Mouse (Mus musculus) neural tube, embryonic 13.5 days (tissue): ENCODE data around the gene Slc22a5. TPM values are rescaled to one million over a fixed set of nuclear protein-coding genes. Genes with fewer than 3 reads are reported as not detected.

Experiments
- ATAC-seq: fragments of 200-750 bp; cut with Nextera tagmentation; 2 replicates; pipeline ENCODE4 v1.8.0; 2017; ENCODE audit warnings: low read depth, mild to moderate bottlenecking, moderate TSS enrichment, moderate library complexity
- H3K27ac ChIP-seq: fragments of 300-500 bp; sonication (generic); replicated peaks from 2 replicates; pipeline ENCODE4 v1.5.1; 2015; ENCODE audit warnings: moderate library complexity, mild to moderate bottlenecking, inconsistent platforms
- H3K27me3 ChIP-seq: fragments of 300-500 bp; sonication (generic); 2 replicates; pipeline ENCODE4 v1.6.1; 2015; ENCODE audit warnings: mild to moderate bottlenecking, inconsistent platforms
- H3K36me3 ChIP-seq: fragments of 300-500 bp; sonication (generic); 2 replicates; pipeline ENCODE4 v1.6.1; 2015; ENCODE audit warnings: mild to moderate bottlenecking, inconsistent platforms
- H3K4me1 ChIP-seq: fragments of 300-500 bp; sonication (generic); replicated peaks from 2 replicates; pipeline ENCODE4 v1.6.1; 2015; ENCODE audit warnings: inconsistent platforms
- H3K4me2 ChIP-seq: fragments of 300-500 bp; sonication (generic); 2 replicates; pipeline ENCODE4 v1.6.1; 2015; ENCODE audit warnings: inconsistent platforms, mild to moderate bottlenecking, moderate library complexity
- H3K4me3 ChIP-seq: fragments of 300-500 bp; sonication (generic); 2 replicates; pipeline ENCODE4 v1.5.1; 2015; ENCODE audit warnings: mild to moderate bottlenecking, inconsistent platforms
- H3K9ac ChIP-seq: fragments of 300-500 bp; sonication (generic); 2 replicates; pipeline ENCODE4 v1.6.1; 2015; ENCODE audit warnings: moderate library complexity, mild to moderate bottlenecking, inconsistent platforms
- H3K9me3 ChIP-seq: fragments of 300-500 bp; sonication (generic); 2 replicates; pipeline ENCODE4 v1.6.1; 2016; ENCODE audit warnings: inconsistent platforms
- WGBS: fragments of 180-500 bp; shearing (Covaris S2); methylation state at CpG from one replicate; pipeline ENCODE4 v1.1.7; 2015; 5-methylcytosine and 5-hydroxymethylcytosine counted together
- polyA plus RNA-seq: library from polyadenylated mRNA; unstranded; fragments of >200 nt; fragmentation: Nextera tagmentation; extraction: Ambion mirVana; gene quantifications from 2 replicates; pipeline ENCODE4 v1.2.1, GENCODE M21; 2015

Slc22a5 gene
- polyA plus RNA-seq, 1 experiment from 2014 or later, result 9.3 TPM

GRCm38 (mm10) chr11:53902741-53903140, 11.3 kb upstream of the Slc22a5 start:
- no peak for ATAC-seq
- 94% methylated on average over 14 of the region's 14 CpGs for WGBS

DNA sequence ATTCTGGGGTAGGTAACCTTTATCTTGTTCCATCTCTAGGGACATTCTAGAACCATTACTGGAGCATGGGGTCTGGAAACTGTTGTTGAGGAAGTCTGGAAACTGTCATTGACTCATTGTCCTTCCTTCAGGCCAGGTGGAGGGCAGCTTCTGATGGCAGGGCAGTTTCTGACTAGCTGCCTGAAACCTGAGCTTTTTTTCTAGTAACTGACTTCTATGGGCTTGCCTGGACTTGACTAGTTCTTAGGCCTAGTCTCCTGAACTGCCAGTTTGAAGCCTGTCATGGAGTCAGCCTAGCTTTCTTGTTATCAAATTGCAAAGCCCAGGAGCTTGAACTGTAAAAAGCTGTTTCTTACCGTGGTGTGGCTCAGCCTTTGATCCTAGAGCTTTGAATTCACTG, 9.5 kb upstream of the Slc22a5 start:
- no peak for ATAC-seq
- Histone ChIP-seq H3K36me3 (no peaks in the 10 kb centered on the region), H3K9me3 (no peaks in the 10 kb centered on the region), H3K27me3 (no peaks in the 10 kb centered on the region), H3K4me3 (no peak overlapping the region), H3K9ac (no peak overlapping the region), H3K4me2 (no peak overlapping the region), H3K4me1 (no peaks in the 10 kb centered on the region), H3K27ac (no peak overlapping the region)
- WGBS, result 79% methylated on average over 1 of the region's 1 CpGs

More at GRCm38 (mm10) chr11:53902741-53903140, 11.3 kb upstream of the Slc22a5 start:
- Histone ChIP-seq H3K4me1 (no peaks in the 10 kb centered on the region), H3K4me3 (no peak overlapping the region), H3K9me3 (no peaks in the 10 kb centered on the region), H3K4me2 (no peak overlapping the region), H3K27me3 (no peaks in the 10 kb centered on the region), H3K36me3 (no peaks in the 10 kb centered on the region), H3K27ac (no peak overlapping the region), H3K9ac (no peak overlapping the region)

DNA sequence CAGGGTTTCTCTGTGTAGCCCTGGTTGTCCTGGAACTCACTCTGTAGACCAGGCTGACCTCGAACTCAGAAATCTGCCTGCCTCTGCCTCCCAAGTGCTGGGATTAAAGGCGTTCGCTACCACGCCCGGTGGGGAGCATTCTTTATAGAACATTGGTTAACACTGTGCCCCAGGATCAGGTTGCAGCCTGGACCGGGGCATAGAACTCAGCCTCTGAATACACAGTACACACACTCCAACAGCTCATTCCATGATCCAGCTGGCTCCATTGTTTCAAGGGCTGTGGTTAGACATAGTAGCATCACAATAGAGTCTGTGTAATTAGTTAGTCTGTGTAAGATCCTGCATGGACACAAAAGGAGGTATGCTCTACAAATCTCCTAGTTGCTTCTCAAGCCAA, 8.5 kb upstream of the Slc22a5 start:
- Histone ChIP-seq H3K9me3 (no peaks in the 10 kb centered on the region), H3K4me1 (no peaks in the 10 kb centered on the region), H3K36me3 (no peaks in the 10 kb centered on the region), H3K4me2 (no peak overlapping the region), H3K27me3 (no peaks in the 10 kb centered on the region), H3K9ac (no peak overlapping the region), H3K27ac (no peak overlapping the region), H3K4me3 (no peak overlapping the region)
- no peak for ATAC-seq
- 88% methylated on average over 6 of the region's 6 CpGs for WGBS

DNA sequence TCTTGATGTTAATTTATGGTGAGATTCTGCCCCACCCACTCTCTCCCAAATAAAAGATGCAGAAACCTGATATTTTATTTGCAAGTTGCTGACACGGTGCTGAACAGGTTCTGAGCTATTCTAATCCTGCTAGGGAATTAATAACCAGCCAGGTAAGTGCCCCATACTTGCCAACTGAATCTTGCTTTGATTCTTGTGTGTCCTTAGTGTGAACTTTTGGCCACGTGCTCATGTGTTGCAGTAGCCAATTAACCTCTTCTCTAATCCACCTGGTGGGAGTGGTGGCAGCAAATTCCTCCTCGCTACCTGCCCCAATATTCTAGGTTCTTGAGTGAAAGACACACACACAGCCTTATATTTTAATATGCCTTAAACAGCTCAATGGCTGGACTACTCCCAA, 7.5 kb upstream of the Slc22a5 start:
- ATAC-seq, result no peak
- 79% methylated on average over 3 of the region's 3 CpGs for WGBS

DNA sequence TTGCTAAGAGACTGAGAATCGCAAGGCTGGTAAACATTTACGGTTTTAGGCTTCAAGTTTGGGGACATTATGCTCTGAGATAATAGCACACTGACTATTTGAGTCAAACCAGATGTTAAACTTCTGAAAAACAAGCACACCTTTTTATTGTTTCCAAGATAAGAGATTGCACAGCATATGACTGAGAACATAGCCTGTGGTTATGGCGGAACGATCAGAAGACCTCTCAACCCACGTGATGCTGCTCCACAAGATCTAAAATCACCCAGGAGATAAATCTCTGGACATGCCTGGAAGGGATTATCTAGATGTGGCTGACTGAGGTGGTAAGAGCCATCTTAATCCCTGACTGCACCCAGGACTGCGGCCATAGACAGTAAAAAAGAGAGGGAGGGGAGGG, 5.5 kb upstream of the Slc22a5 start:
- 80% methylated on average over 6 of the region's 6 CpGs for WGBS
- no peak overlapping the region for H3K4me3 ChIP-seq
- no peak for ATAC-seq

More for the DNA sequence above, 7.5 kb upstream of the Slc22a5 start:
- no peak overlapping the region for H3K9ac ChIP-seq
- H3K4me3 ChIP-seq, result no peak overlapping the region
- no peak overlapping the region for H3K27ac ChIP-seq
- H3K4me2 ChIP-seq, result no peak overlapping the region
- H3K4me1 ChIP-seq, result no peaks in the 10 kb centered on the region
- H3K27me3 ChIP-seq, result no peaks in the 10 kb centered on the region
- no peaks in the 10 kb centered on the region for H3K9me3 ChIP-seq
- H3K36me3 ChIP-seq, result no peaks in the 10 kb centered on the region

DNA sequence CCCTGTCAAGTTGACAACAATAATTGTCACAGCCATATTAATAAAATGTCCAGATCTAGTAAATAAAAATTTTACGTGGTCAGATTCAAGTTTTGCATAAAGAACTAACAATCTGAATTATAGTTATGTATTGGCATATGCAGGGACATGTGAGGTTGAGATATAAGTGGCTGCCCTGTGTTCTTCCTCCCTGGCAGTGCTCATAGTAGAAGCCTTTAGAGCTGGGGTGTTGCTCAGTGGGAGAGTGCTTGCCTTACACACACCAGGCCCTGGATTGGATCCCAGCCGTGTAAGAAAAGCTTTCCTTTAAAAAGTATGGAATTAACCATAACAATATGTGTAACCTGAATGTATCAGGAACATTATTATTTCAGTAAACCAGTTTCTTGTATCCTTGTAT, 2.0 kb upstream of the Slc22a5 start:
- no peak overlapping the region for H3K4me3 ChIP-seq
- no peaks in the 10 kb centered on the region for H3K9me3 ChIP-seq
- no peak overlapping the region for H3K4me2 ChIP-seq
- peaks cover 26% of the 10 kb centered on the region for H3K4me1 ChIP-seq
- H3K27me3 ChIP-seq, result no peaks in the 10 kb centered on the region
- H3K9ac ChIP-seq, result no peak overlapping the region
- WGBS, result 71% methylated on average over 2 of the region's 2 CpGs
- no peaks in the 10 kb centered on the region for H3K36me3 ChIP-seq
- no peak for ATAC-seq
- no peak overlapping the region for H3K27ac ChIP-seq

More for the DNA sequence above, 5.5 kb upstream of the Slc22a5 start:
- no peak overlapping the region for H3K4me2 ChIP-seq
- no peak overlapping the region for H3K27ac ChIP-seq
- H3K4me1 ChIP-seq, result no peaks in the 10 kb centered on the region; the same call in 1 of the 2 replicates
- H3K9ac ChIP-seq, result no peak overlapping the region
- H3K9me3 ChIP-seq, result no peaks in the 10 kb centered on the region
- no peaks in the 10 kb centered on the region for H3K27me3 ChIP-seq
- no peaks in the 10 kb centered on the region for H3K36me3 ChIP-seq

DNA sequence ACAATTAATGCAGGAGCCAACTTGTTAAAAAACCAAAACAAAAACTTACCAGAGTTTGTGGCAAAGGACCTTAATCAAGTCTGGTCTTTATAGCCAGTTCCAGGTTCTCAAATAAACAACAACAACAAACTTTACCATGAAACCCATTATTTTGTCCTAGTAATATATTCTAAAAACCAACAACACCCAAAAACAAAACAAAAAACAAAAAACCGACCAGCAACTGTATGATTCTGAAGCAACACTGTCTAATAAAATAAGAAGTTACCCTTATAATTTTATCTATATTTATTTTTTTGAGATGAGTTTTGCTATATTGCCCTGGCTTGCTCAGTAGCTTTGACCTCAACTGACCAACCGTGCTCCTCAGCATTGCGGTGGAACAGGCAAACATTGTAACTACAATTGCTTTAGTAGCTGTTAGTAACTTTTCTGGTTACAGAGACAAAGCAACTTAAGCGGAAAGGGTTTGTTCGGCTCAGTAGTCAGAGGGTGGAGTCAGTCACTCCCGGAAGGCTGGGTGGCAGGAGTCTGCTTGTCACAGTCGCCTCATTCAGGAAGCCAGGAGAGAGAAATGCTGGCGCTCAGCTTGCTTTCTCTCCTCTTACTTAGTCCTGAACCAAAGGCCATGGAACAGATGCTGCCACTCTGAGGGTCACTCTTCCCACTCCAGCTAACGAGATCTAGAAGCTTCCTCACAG, 1.4 kb upstream of the Slc22a5 start:
- Histone ChIP-seq H3K9me3 (no peaks in the 10 kb centered on the region), H3K9ac (no peak overlapping the region), H3K4me3 (no peak overlapping the region), H3K36me3 (no peaks in the 10 kb centered on the region), H3K27ac (no peak overlapping the region), H3K4me2 (no peak overlapping the region), H3K4me1 (peaks cover 30% of the 10 kb centered on the region), H3K27me3 (no peaks in the 10 kb centered on the region)
- 52% methylated on average over 9 of the region's 9 CpGs for WGBS
- ATAC-seq, result no peak

GRCm38 (mm10) chr11:53890906-53891504, 455 bp downstream of the Slc22a5 start:
- H3K27ac ChIP-seq, result peak overlapping the region; percentile 49; the same call in 1 of the 2 replicates

GRCm38 (mm10) chr11:53890225-53890624, 1.2 kb downstream of the Slc22a5 start:
- Histone ChIP-seq H3K27me3 (no peaks in the 10 kb centered on the region), H3K4me1 (peaks cover 30% of the 10 kb centered on the region), H3K36me3 (peaks cover 8% of the 10 kb centered on the region), H3K27ac (no peak overlapping the region), H3K4me3 (peak overlapping the region; percentile 59), H3K4me2 (peak overlapping the region; percentile 86), H3K9ac (no peak overlapping the region), H3K9me3 (no peaks in the 10 kb centered on the region)
- no peak for ATAC-seq
- 82% methylated on average over 2 of the region's 2 CpGs for WGBS

More at GRCm38 (mm10) chr11:53890906-53891504, 455 bp downstream of the Slc22a5 start:
- Histone ChIP-seq H3K4me2 (peak overlapping the region; percentile 86), H3K4me1 (peaks cover 30% of the 10 kb centered on the region), H3K9me3 (no peaks in the 10 kb centered on the region), H3K36me3 (peaks cover 3% of the 10 kb centered on the region), H3K4me3 (peak overlapping the region; percentile 59), H3K27me3 (no peaks in the 10 kb centered on the region), H3K9ac (peak overlapping the region; percentile 79)
- WGBS, result 3% methylated on average over 33 of the region's 33 CpGs
- peak; percentile 44 for ATAC-seq

GRCm38 (mm10) chr11:53889091-53889645, 2.3 kb downstream of the Slc22a5 start:
- 67% methylated on average over 4 of the region's 4 CpGs for WGBS
- Histone ChIP-seq H3K4me3 (no peak overlapping the region), H3K4me2 (peak overlapping the region; percentile 2)

GRCm38 (mm10) chr11:53888242-53888641, 3.2 kb downstream of the Slc22a5 start:
- Histone ChIP-seq H3K4me2 (no peak overlapping the region), H3K4me1 (peaks cover 30% of the 10 kb centered on the region), H3K27me3 (no peaks in the 10 kb centered on the region), H3K36me3 (peaks cover 14% of the 10 kb centered on the region), H3K9me3 (no peaks in the 10 kb centered on the region), H3K9ac (no peak overlapping the region), H3K4me3 (no peak overlapping the region), H3K27ac (no peak overlapping the region)
- WGBS, result 94% methylated on average over 4 of the region's 4 CpGs
- ATAC-seq, result no peak

More at GRCm38 (mm10) chr11:53889091-53889645, 2.3 kb downstream of the Slc22a5 start:
- peaks cover 30% of the 10 kb centered on the region for H3K4me1 ChIP-seq
- H3K27me3 ChIP-seq, result no peaks in the 10 kb centered on the region
- H3K27ac ChIP-seq, result no peak overlapping the region
- 0 out of 2 replicates have a peak overlapping the region, but pooled peaks have one; percentile 1 for H3K9ac ChIP-seq
- no peaks in the 10 kb centered on the region for H3K9me3 ChIP-seq
- H3K36me3 ChIP-seq, result peaks cover 14% of the 10 kb centered on the region
- ATAC-seq, result no peak

DNA sequence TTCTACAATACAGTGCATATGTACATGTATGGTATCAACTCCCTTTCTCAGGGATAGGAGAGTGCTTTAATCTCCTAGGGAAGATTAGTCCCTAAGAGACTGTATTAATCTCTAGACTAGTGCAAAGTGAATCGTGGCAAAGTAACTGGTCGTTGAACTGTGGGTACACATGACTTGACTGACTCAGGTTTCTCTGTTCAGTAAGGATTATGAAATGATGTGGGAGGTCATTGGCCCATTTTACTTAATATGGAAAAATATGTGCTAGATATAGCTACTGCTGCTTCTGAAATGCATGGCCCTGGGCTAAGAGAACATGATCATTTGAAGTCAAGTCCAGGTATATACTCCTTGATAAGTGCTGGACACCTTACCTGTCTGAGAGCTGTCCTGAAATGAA, 8.2 kb downstream of the Slc22a5 start:
- Histone ChIP-seq H3K36me3 (peaks cover 14% of the 10 kb centered on the region), H3K4me3 (no peak overlapping the region), H3K27me3 (no peaks in the 10 kb centered on the region), H3K4me2 (no peak overlapping the region), H3K4me1 (peaks cover 2% of the 10 kb centered on the region; the same call in 1 of the 2 replicates), H3K27ac (no peak overlapping the region), H3K9me3 (no peaks in the 10 kb centered on the region), H3K9ac (no peak overlapping the region)
- 97% methylated on average over 2 of the region's 2 CpGs for WGBS
- ATAC-seq, result no peak
